Mouse (Mus musculus): ENCODE data around the gene Tgif1.

- TF ChIP-seq CTCF (IDR thresholded peaks at IDR 0.05; ENCODE audit: low read depth, low read length) (no peak), POLR2A (IDR thresholded peaks at IDR 0.05; ENCODE audit: borderline replicate concordance, low read depth, low read length) (no peak)
These were observed at the start of gene Tgif1 for GRCm38 (mm10) chr17:70853436-70853905.

Data from bone marrow macrophage, adult 2 months (primary cell).